Mouse (Mus musculus): ENCODE results near the gene Rasip1.

Gene Rasip1

DNA sequence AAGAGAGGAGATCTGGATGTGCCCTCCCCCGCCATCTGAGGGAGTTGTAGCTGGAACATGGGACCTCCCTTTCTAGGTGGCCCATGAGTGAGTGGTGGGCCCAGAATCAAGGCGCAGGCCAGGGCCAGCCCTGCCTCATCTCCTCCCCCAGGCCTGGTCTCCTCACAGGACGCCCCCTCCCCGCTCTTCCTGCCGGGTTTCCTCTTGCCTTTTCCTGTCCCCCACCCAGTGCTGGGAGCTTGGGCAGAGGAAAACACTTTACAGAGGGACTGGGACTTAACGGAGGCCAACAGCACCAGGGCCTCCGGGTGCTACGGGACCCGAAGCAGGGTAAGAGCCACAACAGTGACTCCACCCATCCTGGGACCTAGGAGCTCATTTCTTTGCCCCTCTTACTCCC is at the start of gene Rasip1:
TSS of gene Rasip1 (plus strand) at position 228 of the 400 bp plus-strand sequence.
- no peak for DNase-seq (ENCODE audit: low read depth, low spot score)

DNA sequence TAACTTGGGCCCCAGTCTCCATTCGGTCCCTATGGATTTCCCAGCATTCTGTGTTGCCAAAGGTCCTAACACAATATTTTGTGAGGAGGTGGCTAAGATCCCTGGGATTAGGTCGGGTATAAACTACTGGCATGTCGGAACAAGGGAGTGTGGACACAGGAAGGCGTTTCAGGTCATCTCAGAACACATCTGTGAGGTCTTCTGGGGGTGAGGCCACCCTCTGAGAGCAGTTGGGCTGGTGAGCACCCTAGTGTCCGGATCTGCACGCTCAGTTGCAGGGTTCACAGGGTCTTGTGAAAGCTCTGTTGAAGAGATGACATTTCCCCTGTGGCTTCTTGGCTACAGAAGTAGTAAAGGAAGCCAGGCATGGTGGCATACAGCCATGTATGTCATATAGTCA is 41.4 kb upstream of the Rasip1 start:
- DNase-seq (ENCODE audit: low read depth, low spot score): no peak

DNA sequence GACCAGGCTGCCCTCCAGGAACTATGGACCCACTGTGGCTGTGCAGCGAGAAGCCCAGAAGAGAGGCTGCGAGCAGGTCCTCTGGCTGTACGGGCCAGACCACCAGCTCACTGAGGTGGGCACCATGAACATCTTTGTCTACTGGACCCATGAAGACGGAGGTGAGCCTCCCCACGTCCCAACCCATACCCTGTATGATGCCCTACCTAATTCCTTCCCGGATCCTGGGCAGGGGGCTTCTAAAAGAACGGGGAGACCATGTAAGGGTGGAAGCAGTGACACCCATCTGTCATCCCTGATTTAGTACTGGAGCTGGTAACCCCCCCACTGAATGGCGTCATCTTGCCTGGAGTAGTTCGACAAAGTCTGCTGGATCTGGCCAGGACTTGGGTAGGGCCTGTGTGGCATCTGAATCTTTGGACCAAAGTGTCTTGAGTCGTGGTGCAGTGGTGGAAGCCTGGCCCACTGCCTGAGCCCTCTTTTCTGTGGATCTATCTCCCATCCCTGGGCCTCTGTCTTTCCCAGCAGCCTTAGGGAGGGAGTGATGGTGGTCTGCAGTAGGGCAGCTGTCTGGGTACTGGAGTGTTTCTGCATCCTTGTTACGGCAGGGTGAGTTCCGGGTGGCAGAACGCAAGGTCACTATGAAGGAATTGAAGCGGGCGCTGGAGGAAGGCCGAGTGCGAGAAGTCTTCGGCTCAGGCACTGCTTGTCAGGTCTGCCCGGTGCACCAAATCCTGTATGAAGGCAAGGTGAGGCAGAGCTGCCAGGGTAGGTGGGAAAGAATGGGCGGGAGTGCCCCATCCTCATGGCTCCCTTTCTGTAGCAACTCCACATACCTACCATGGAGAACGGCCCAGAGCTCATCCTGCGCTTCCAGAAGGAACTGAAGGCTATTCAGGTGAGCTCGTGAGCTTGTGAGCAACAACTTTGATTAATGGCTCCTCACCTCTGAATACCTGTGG is 39.4 kb upstream of the Rasip1 start:
- DNase-seq (ENCODE audit: low read depth, low spot score): no peak

DNA sequence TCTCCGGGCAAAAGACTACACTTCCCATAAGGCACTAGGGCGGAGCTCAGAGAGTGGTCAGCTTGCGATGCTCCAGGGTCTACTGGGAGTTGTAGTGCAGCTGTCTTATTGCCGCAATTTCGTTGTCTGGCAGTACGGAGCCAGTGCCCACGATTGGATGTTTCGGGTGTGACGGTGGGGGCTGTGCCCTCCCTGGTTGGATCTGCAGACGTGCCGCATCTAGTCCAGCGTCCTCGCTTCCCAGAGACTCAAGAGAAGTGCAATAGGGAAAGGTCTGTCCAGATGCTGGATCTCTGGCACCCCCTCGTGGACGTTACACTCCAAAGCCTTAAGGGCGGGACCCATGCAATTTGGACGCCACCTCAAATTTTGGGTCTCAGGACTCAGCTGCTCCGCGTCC is 38.1 kb upstream of the Rasip1 start:
- peak; percentile 90 for DNase-seq (ENCODE audit: low read depth, low spot score)

DNA sequence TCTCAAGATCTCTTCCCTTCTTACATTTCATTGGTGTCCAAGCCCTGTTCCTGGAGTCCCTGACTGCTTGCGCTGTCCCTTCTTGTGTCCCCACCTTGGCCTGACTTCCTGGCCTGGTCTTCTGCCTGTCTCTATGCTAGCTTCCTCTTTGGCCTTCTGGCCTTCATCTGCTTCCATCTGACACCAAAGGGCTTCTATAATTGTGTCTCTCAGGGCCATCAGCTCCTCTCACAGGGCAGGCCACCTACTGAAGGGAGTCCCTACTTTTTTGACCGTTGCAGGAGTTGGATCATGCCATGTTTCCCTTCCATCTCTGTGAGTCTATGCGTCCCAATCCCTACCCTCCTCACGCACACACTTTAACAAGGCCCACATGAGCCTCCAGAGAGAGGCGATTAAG is 37.4 kb upstream of the Rasip1 start:
- no peak for DNase-seq (ENCODE audit: low read depth, low spot score)

DNA sequence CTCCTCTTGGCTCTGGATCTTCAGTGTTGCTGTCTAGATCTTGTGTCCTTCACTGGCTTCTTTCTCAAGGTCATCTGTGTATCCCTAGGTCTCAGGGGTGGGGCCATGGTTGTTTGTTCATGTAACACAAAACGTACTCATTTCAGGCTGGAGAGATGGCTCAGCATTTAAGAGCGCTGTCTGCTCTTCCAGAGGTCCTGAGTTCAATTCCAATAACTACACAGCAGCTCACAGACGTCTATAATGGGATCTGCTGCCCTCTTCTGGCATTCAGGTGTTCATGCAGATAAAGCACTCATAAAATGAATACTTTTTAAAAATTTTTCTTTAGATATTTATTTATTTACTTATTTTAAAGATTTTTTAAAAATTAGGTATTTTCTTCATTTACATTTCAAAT is 36.4 kb upstream of the Rasip1 start:
- no peak for DNase-seq (ENCODE audit: low read depth, low spot score)

DNA sequence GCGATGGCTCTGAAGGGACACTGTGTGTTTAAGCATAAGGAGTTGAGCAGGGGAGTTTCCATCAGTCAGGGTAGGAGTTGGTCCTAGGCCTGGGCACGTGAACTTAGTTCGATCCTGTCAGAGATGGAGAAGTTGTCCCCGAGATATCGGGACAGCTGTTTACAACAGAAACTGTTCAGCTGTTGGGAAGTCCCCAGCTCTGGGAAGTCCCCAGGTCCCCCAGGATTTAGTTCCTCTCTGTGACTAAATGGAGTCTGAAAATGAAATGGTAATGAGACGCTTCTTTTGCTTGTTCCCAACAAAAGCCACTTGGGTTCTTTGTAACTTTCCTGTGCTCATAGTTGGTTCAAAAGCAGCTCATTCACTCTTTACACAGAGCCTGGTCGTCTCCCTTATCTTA is 35.4 kb upstream of the Rasip1 start:
- DNase-seq (ENCODE audit: low read depth, low spot score): no peak

DNA sequence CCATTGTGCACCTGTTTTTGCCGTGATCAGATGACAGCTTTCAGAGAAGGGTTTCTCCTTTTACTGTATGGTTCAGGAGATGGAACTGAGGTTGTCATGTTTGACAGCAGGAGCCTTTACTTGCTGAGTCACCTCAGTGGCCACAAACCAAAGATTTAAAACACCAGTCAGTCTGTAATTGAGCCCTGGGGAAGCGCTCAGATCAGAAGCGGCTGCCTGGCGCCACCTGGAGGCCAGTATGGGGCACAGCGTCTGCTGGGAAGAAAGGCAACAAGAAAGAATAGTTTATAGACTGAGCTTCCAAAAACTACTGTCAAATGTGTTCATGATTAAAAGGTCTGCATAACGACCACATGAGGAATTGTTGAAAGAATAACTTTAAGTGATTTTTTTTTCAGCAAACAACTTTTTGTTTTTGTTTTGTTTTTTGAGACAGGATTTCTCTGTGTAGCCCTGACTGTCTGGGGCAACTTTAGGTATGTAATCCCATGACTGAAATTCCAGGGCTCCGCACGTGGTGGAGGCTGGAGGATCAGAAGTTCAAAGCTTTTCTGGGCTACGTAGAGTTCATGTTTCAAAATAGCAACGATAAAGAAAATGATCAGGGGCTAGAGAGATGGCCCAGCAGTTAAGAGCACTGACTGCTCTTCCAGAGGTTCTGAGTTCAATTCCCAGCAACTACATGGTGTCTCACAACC is 34.0 kb upstream of the Rasip1 start:
- DNase-seq (ENCODE audit: low read depth, low spot score): peak; percentile 46

DNA sequence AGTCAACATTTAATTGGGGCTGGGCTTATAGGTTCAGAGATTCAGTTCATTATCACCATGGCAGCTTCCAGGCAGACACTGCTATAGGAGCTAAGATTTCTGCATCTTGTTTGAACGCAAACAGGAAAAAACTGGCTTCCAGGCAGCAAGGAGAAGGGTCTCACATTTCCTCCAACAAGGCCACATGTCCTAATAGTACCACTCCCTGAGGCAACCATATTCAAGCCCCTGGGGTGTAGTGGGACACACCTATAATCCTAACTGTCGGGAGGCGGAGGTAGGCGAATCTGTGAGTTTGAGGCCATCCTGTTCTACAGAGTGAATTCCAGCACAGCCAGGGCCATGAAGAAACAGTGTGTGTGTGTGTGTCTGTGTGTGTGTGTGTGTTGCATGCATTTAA is 32.1 kb upstream of the Rasip1 start:
- no peak for DNase-seq (ENCODE audit: low read depth, low spot score)

DNA sequence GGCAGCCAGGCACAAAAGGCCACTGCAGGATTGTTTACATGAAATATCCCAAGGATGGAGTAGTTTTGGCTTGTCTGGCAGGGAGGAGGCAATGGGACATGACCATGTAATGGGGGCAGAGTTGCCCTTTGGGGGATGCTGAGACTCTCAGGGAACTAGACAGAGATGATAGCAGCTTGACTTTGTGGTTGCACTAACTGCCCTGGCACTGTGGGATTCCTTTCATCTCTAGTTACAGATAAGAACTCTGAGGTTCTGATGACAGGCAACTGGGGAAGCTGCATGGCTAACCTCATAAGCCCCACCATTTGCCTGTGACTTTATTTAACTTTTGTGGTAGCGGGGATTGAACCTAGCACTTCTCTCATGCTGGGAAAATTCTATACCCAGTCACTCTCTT is 31.2 kb upstream of the Rasip1 start:
- no peak for DNase-seq (ENCODE audit: low read depth, low spot score)

DNA sequence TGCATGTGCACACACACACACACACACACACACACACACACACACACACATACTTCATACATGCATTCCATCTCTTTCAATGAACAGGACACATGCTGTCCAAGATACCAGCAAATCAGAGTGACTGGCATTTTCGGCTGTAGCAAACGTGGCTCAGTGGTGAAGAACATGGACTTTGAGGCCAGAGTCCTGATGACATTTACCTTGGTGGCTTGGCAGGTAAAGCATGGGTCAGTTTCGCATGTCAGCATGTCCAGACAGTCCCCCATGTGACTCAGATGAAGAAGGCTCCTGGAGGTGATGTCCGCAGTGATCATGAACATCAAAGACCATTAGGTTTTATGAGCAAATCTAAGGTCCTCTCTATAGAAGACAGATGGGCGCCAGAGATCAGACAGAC is 30.3 kb upstream of the Rasip1 start:
- no peak for DNase-seq (ENCODE audit: low read depth, low spot score)

DNA sequence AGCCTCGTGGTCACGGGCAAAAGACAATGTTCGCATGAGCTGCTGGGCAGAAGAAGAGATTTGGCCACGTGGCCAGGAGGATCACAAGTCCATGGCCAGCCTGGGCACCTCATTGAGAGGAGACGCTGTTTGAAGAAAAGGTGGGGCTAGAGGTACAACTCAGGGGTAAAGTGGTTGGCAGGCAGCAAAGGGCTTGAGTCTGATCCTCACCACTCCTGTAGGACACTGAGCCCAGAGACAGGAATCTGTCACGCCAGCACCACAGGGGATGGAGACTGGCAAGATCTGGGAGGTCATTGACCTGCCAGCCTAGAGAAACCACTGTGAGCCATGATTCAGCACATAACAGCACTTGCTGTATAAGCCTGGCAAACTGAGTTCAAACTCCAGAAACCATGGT is 29.8 kb upstream of the Rasip1 start:
- DNase-seq (ENCODE audit: low read depth, low spot score): no peak

DNA sequence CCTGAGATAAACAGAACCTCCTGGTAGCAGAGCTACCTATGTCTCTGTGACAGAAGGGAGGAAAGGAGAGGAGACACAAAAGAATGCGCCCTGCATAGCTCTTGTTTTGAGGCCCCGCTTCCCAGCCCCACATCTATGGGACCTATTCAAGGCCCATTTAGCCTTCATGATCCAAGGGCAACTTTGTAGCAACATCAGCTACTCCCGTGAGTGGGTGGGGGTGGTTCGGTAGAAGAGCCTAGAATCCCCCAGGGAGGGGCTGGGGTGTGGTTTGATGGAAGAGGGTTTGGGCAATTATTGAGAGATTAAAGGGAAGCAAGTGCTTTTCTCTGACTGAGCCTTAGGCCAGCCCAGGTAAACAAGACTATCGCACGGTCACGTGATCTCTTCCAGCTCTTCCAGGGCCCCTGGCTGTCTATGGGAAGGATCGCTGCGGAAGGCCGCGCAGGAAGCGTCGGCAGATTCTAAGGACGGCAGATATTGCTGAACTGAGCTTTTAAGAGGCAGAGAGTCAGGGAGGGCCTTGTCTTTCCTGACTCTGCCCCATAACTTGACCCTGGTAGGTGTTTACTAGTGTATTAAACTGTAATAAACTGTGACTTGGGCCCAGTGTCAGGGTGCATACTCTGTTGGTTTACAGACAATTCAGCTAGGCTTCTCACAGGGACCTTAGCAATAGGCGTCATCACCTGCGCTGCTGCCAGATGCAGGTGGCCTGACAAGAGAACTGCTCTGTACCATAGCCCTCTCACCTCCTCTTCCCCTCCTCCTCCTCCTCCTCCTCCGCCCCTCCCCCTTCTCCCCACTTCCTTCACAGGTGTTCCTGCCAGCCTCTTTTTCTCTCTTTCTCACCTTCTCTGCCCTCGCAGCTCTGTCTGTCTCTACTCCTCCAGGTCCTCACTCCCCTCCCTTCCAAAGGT is 28.1 kb upstream of the Rasip1 start:
- no peak for DNase-seq (ENCODE audit: low read depth, low spot score)

DNA sequence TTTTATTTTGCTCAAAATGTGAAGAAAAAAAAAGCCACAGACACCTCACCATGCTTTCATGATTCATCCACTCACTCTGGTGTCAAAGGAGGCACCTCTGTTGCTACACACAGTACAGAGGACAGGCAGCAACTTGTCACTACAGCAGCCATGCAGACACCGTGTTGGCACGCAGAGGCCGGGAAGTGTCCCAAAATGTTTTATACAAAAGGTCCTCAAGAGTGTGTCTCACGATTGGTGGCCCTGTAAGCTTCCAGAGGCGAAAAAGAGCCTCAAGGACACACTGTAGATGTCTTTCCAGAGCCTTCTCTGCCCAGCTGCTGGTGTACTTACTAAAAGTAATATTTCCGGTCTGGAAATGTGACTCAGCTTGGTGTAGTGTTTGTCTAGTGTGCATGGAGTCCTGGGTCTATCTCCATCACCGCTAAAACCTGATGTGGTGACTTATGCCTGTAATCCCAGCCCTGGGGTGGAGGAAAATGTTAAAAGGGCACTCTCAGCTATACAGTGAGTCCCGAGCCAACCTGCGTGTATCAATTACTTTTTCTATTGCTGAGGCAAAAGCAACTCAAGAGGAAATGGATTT is 21.5 kb upstream of the Rasip1 start:
- no peak for DNase-seq (ENCODE audit: low read depth, low spot score)

DNA sequence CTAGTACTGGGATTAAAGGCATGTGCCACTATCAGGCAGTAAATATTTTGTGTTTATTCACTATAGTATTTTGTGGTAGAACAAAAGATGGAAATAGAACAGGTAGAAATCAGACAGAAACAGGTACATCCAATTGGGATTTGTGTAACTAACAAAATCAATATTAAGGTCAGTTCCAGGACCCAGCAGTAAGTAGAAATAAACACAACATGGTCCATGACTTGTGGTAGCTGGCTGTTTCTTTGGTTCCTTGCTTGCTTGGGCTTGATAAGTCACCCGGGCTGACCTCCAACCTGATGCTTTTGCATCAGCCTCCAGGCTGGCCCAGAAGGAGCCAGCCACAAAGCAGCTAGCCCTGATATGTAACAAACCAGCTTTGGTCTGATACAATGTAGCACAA is 17.8 kb upstream of the Rasip1 start:
- no peak for DNase-seq (ENCODE audit: low read depth, low spot score)

DNA sequence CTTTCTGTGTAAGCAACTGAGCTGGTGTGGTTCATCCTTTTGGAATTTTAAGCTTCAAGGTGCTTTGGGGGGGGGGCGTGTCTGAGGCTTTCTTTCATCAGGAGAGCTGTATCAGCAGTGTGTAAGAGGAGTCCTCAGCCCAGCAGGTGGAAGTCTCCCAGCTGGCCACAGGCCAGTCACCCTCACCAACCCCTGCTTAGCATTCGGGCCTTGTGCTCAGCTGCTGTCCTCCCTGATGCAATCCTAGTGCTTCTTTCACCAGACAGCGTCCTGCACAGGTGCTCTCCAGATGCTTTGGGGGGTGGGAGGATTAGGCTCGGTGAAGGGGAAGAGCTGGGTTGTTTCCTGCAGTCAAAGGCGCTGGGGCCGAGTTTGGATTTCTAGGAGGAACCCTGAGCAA is 11.0 kb upstream of the Rasip1 start:
- DNase-seq (ENCODE audit: low read depth, low spot score): no peak

DNA sequence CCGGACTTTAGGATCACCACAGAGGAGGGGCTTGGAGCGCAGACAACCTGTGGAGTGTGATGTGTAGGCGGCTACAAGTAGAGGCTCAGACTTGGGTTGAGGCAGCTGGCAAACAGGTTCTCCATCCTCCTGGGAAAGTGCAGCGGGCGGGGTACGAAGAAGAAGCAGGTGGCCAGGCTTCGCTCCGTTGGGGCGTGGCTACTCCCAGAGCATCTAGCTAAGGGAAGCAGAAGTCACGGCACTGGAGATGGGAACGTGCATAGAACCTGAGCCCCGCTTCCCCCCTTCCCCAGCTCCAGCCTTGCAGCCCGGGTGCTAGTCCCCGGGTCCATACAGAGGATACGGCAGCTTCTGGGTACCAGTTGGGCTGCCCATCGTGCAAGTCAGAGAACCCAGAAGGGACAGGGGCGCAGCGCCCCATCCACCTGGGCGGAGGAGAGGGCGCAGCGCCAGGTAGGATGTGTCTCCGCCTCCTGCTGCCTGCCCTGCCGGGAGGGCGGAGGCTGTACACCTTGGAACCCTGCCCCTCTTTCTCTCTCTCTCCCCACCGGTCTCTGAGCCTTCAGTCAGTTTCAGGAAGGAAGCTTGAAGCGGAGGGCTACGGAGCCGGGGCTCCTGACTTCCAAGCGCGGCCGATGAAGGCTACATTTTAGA is 10.1 kb upstream of the Rasip1 start, which contains the start of gene Fut1:
TSS of gene Fut1 (plus strand) at position 248 of the 654 bp plus-strand sequence.
- DNase-seq (ENCODE audit: low read depth, low spot score): no peak

DNA sequence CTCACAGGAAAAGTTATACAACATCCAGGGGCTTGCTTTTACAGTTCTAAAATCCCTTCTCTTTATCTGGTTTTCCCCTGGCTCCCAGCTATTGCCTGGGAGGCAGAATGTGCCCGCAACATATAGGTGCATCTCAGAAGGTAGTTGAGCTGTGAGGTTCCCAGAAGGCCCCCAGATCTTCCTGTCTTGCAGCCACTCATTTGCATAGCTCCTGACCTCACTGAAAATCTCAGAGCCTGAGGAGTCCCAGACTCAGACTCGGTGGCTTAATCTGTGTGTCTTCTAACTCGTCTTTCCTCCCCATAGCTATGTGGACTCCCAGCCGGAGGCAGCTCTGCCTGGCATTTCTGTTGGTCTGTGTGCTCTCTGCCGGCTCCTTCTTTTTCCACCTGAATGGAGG is 9.0 kb upstream of the Rasip1 start:
- no peak for DNase-seq (ENCODE audit: low read depth, low spot score)

DNA sequence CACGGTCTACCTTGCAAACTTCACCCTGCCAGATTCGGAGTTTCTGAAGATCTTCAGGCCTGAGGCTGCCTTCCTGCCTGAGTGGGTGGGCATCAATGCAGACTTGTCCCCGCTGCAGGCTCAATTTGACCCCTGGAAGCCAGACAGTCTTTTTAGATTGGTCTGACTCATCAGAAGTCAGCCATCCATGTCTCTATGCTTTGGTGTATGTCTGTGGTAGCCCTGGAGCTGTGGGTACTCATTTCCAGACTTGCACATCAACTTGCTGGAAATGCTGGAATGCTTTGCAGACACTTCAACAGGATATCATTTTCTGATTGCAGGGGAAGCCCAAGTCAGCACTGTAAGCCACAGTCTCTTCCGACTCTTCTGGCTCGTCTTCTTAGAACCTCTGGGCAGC is 7.7 kb upstream of the Rasip1 start:
- DNase-seq (ENCODE audit: low read depth, low spot score): no peak

DNA sequence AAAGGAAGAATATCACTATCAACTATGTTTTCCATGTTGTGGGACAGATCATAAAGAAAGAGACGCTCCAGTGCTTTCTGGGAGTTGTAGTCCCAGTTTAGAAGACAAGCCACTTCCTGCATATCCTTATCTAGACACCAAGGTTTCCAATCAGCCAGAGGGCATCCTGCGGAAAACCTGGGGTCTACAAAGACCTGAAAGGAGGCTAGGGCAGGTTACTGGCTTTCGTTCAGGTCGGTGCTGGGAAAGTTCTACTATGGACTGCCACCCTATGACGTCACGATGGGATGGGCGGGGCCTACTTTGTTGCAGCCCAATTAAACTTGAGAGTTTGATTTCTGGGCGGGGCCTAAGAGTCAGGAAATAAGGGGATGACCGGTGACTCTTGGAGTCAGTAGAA is 5.8 kb upstream of the Rasip1 start, which contains the start of gene Izumo1:
TSS of gene Izumo1 (plus strand) at position 369 of the 400 bp plus-strand sequence.
- DNase-seq (ENCODE audit: low read depth, low spot score): no peak

DNA sequence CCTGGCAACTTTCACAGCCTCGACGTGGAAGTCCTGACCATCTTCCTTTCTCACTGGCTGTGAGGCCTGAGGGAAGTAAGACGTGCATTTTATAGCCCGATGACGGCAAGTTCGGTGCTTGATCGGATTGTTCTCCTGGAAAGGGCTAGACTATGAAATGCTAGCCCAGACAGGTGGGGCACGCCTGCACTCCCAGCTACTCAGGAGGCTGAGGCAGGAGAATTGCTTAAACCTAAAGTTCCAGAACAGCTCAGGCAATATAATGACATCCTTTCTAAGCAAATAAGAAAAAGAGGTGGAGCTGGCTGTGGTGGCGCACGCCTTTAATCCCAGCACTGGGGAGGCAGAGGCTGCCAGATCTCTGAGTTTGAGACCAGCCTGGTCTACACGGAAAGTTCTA is 3.8 kb upstream of the Rasip1 start:
- DNase-seq (ENCODE audit: low read depth, low spot score): no peak

Data from embryo, embryonic 11.5 days (tissue).